Mouse (Mus musculus) liver, embryonic 16.5 days (tissue): Measurements from ENCODE around the gene Abtb2. TPM values are rescaled to one million over a fixed set of nuclear protein-coding genes. Genes with fewer than 3 reads are reported as not detected.

Experiments
- ATAC-seq: fragments of 200-750 bp; cut with Nextera tagmentation; 2 replicates; pipeline ENCODE4 v1.8.0; 2017; ENCODE audit warnings: low read depth, mild to moderate bottlenecking, moderate number of reproducible peaks, moderate library complexity
- H3K27ac ChIP-seq: fragments of 300-500 bp; sonication (generic); 2 replicates; pipeline ENCODE4 v1.5.1; 2014; ENCODE audit warnings: mild to moderate bottlenecking, low read length
- H3K27me3 ChIP-seq: fragments of 300-500 bp; sonication (generic); 2 replicates; pipeline ENCODE4 v1.6.1; 2014; ENCODE audit warnings: low read depth, low read length, mixed read lengths; ENCODE audit not compliant: control insufficient read depth, insufficient read depth
- H3K36me3 ChIP-seq: fragments of 300-500 bp; sonication (generic); 2 replicates; pipeline ENCODE4 v1.6.1; 2014; ENCODE audit warnings: mild to moderate bottlenecking; ENCODE audit not compliant: control insufficient read depth, insufficient read depth
- H3K4me1 ChIP-seq: fragments of 300-500 bp; sonication (generic); 2 replicates; pipeline ENCODE4 v1.6.1; 2014; ENCODE audit warnings: low read depth, low read length, mixed read lengths; ENCODE audit not compliant: control insufficient read depth
- H3K4me2 ChIP-seq: fragments of 300-500 bp; sonication (generic); 2 replicates; pipeline ENCODE4 v1.6.1; 2014; ENCODE audit warnings: low read depth, low read length, mixed read lengths
- H3K4me3 ChIP-seq: fragments of 300-500 bp; sonication (generic); 2 replicates; pipeline ENCODE4 v1.5.1; 2014; ENCODE audit warnings: low read depth, mild to moderate bottlenecking, low read length
- H3K9ac ChIP-seq: fragments of 300-500 bp; sonication (generic); 2 replicates; pipeline ENCODE4 v1.6.1; 2014; ENCODE audit warnings: low read depth, low read length
- H3K9me3 ChIP-seq: fragments of 300-500 bp; sonication (generic); replicated peaks from 2 replicates; pipeline ENCODE4 v1.6.1; 2016; ENCODE audit warnings: low read length; ENCODE audit not compliant: control insufficient read depth
- WGBS: fragments of 180-500 bp; shearing (Covaris S2); extraction: QIAGEN DNeasy Blood & Tissue Kit; methylation state at CpG from one replicate; pipeline ENCODE4 v1.1.7; 2014; ENCODE audit not compliant: insufficient replicate concordance; 5-methylcytosine and 5-hydroxymethylcytosine counted together
- polyA plus RNA-seq: library from polyadenylated mRNA; unstranded; fragments of >200 nt; fragmentation: Nextera tagmentation; extraction: Ambion mirVana; gene quantifications from 2 replicates; pipeline ENCODE4 v1.2.1, GENCODE M21; 2015

Gene Abtb2
- polyA plus RNA-seq, 1 experiment from 2014 or later, result 3.3 TPM

- Histone ChIP-seq H3K9ac (no peak overlapping the region), H3K36me3 (no peaks in the 10 kb centered on the region), H3K4me1 (no peaks in the 10 kb centered on the region), H3K27me3 (no peaks in the 10 kb centered on the region), H3K4me3 (no peak overlapping the region), H3K4me2 (no peak overlapping the region), H3K27ac (no peak overlapping the region), H3K9me3 (no peaks in the 10 kb centered on the region)
- 36% methylated on average over 5 of the region's 5 CpGs for WGBS
- no peak for ATAC-seq
Measured at GRCm38 (mm10) chr2:103637943-103638342, 71.8 kb downstream of the Abtb2 start.

GRCm38 (mm10) chr2:103639701-103640100, 73.6 kb downstream of the Abtb2 start:
- ATAC-seq, result no peak
- Histone ChIP-seq H3K27ac (no peak overlapping the region), H3K9ac (no peak overlapping the region), H3K4me1 (no peaks in the 10 kb centered on the region), H3K9me3 (no peaks in the 10 kb centered on the region), H3K4me3 (no peak overlapping the region), H3K36me3 (no peaks in the 10 kb centered on the region), H3K4me2 (no peak overlapping the region), H3K27me3 (no peaks in the 10 kb centered on the region)
- 42% methylated on average over 2 of the region's 2 CpGs for WGBS

- no peaks in the 10 kb centered on the region for H3K36me3 ChIP-seq
- H3K4me3 ChIP-seq, result no peak overlapping the region
- no peaks in the 10 kb centered on the region for H3K27me3 ChIP-seq
- 33% methylated on average over 2 of the region's 2 CpGs for WGBS
- H3K4me1 ChIP-seq, result no peaks in the 10 kb centered on the region
- H3K4me2 ChIP-seq, result no peak overlapping the region
- no peak overlapping the region for H3K9ac ChIP-seq
- no peak for ATAC-seq
- no peak overlapping the region for H3K27ac ChIP-seq
- H3K9me3 ChIP-seq, result no peaks in the 10 kb centered on the region
Measured at GRCm38 (mm10) chr2:103640861-103641260, 74.8 kb downstream of the Abtb2 start.

GRCm38 (mm10) chr2:103643584-103644211, 77.6 kb downstream of the Abtb2 start:
- Histone ChIP-seq H3K9me3 (no peaks in the 10 kb centered on the region), H3K36me3 (no peaks in the 10 kb centered on the region), H3K4me1 (no peaks in the 10 kb centered on the region), H3K27me3 (no peaks in the 10 kb centered on the region), H3K9ac (no peak overlapping the region), H3K4me2 (no peak overlapping the region), H3K4me3 (no peak overlapping the region), H3K27ac (no peak overlapping the region)
- ATAC-seq, result no peak
- WGBS, result 65% methylated on average over 4 of the region's 4 CpGs

DNA sequence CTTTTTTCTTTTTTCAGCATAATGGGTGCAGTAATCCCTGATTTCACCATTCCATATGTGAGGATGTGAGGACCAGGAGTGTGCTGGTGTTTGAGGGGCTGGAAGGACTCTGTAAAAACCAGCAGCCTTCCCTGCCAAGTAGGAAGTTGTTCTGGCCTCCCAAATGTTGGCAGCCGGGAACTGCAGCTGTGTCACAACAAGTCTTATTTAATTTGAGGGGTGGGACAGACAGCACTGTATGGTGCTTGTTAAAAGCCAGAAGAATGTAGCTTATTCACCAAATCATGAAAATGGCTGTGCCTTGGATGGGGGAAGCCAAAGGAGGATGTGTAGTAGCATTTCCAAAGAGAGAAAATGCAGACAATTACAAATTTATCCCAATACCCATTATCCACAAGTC, 78.3 kb downstream of the Abtb2 start:
- no peak for ATAC-seq
- Histone ChIP-seq H3K9ac (no peak overlapping the region), H3K27ac (no peak overlapping the region), H3K9me3 (no peaks in the 10 kb centered on the region), H3K4me1 (no peaks in the 10 kb centered on the region), H3K4me2 (no peak overlapping the region), H3K27me3 (no peaks in the 10 kb centered on the region), H3K4me3 (no peak overlapping the region), H3K36me3 (no peaks in the 10 kb centered on the region)
- WGBS, result 28% methylated on average over 1 of the region's 1 CpGs

GRCm38 (mm10) chr2:103650314-103650879, 84.3 kb downstream of the Abtb2 start:
- Histone ChIP-seq H3K27ac (no peak overlapping the region), H3K9ac (no peak overlapping the region), H3K36me3 (no peaks in the 10 kb centered on the region), H3K4me2 (no peak overlapping the region), H3K27me3 (no peaks in the 10 kb centered on the region), H3K9me3 (no peaks in the 10 kb centered on the region), H3K4me3 (no peak overlapping the region), H3K4me1 (no peaks in the 10 kb centered on the region)
- WGBS, result 49% methylated on average over 2 of the region's 2 CpGs
- ATAC-seq, result no peak

DNA sequence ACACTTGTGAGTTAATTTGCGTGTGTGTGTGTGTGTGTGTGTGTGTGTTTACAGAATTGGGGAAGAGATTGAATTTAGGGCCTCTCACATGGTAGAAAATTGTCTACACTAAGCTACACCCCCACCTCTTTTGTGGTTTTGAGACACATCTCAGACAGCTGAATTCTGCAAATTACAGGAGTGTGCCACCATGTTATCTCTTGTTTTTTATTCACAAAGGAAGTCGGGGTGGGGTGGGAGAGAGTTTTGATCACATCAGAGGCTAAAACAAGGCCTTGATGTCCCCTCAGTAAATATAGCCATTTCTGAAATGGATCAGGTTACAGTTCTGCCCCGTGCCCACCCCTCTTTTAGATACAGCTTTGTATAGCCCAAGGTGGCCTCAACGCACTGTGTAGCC, 86.0 kb downstream of the Abtb2 start:
- Histone ChIP-seq H3K27ac (no peak overlapping the region), H3K4me1 (no peaks in the 10 kb centered on the region), H3K9me3 (no peaks in the 10 kb centered on the region), H3K9ac (no peak overlapping the region), H3K4me2 (no peak overlapping the region), H3K4me3 (no peak overlapping the region), H3K27me3 (no peaks in the 10 kb centered on the region), H3K36me3 (no peaks in the 10 kb centered on the region)
- 46% methylated on average over 4 of the region's 4 CpGs for WGBS
- no peak for ATAC-seq

GRCm38 (mm10) chr2:103655037-103655436, 88.9 kb downstream of the Abtb2 start:
- WGBS, result 67% methylated on average over 1 of the region's 1 CpGs
- Histone ChIP-seq H3K9ac (no peak overlapping the region), H3K36me3 (no peaks in the 10 kb centered on the region), H3K27me3 (no peaks in the 10 kb centered on the region), H3K9me3 (no peaks in the 10 kb centered on the region), H3K27ac (no peak overlapping the region), H3K4me1 (no peaks in the 10 kb centered on the region), H3K4me2 (no peak overlapping the region), H3K4me3 (no peak overlapping the region)
- ATAC-seq, result no peak

- Histone ChIP-seq H3K36me3 (no peaks in the 10 kb centered on the region), H3K9me3 (no peaks in the 10 kb centered on the region), H3K4me3 (no peak overlapping the region), H3K9ac (no peak overlapping the region), H3K27ac (no peak overlapping the region), H3K4me1 (no peaks in the 10 kb centered on the region), H3K4me2 (no peak overlapping the region), H3K27me3 (no peaks in the 10 kb centered on the region)
- ATAC-seq, result no peak
Measured at GRCm38 (mm10) chr2:103656028-103656427, 89.9 kb downstream of the Abtb2 start.
